Mouse (Mus musculus) ES-CJ7 (cell line): ENCODE measurements at regions not wholly inside any gene's neighbourhood (a gene's known extent, or its start where the extent isn't known, plus 50 kb on each side); places are given as distances from the start of the nearest gene placed in this dataset.

Source experiments
- DNase-seq: peaks from one replicate; pipeline ENCODE4 v3.0.0; 2011; ENCODE audit warnings: low read depth, low spot score

DNA sequence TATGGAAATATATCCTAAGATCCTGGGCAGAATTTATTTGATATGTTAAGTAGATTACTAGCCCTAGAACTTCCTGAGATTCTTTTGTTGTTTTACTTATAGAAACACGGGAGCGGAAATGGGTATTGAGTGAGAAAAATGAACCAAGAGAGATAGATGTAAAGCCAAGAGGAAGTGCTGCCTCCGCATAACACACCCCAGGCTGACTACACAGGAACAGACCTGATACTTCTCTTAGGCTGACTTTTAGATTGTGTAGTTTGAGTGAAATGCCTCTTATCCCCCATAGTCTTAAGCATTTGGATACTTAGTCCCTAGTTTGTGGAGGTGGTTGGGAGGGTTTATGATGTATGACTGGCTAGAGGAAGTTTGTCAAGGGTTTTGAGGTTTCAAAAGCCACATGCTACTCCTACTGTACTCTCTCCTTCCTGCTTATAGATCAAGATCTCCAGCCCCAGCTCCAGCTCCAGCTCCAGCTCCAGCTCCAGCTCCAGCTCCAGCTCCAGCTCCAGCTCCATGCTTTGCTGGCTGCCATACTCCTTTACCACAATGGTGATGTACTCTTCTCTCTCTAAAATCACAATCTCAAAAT, 210.0 kb upstream of the Nrp1 start:
- DNase-seq = no peak

DNA sequence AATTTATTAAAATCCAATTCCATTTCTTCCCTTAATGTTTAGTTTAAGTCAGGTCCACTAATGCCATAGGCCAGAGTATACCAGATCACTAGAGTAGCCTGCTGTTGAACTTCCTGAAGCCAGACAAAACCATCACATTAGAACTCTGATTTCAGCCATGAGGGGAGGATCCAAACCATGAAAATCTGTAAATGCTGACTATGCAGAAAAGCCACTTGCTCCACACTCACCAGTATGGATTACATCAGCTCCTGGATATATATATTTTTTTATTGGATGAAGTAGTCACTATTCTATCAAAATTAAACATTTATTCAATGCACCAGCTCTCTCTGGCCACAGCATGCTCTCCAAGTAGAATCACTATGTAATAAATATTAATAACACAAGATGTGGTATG, 202.8 kb upstream of the Nrp1 start:
- no peak for DNase-seq

DNA sequence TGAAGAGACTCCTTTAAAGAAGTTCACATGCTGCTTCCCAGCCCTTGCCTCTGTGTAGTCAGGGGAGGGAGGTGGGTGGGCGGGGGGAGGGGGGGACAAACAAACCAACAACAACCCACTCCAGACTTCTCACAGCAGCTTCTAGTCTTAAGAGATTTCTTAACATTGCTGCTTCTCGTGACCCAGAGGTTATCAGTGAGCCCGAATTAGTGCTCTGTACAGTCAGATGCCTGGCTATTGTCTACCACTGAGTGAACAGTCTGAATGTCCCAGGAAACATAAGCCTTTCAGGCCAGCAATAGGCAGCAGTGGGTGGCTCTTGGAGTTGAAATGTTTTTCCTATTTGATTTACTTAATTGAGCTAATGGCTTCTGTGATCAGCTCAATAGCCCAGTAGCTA, 202.2 kb upstream of the Nrp1 start:
- no peak for DNase-seq

DNA sequence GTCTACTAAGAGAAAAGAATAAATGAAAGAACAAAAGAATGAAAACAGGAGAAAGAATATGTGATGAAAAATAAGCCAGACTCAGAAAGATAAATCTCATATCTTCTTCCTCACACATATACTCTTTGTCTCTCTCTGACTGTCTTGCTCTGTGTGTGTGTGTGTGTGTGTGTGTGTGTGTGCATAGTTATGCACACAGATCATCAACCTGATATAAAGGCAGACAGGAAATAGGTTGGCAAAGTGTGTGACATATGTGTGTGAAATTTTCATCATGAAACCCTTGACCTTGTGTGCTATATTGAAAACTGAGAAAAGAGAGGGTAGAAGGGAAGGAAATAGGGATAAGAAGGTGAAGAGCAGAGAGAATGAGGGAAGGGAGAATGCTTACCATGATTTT, 195.5 kb upstream of the Nrp1 start:
- DNase-seq = no peak

DNA sequence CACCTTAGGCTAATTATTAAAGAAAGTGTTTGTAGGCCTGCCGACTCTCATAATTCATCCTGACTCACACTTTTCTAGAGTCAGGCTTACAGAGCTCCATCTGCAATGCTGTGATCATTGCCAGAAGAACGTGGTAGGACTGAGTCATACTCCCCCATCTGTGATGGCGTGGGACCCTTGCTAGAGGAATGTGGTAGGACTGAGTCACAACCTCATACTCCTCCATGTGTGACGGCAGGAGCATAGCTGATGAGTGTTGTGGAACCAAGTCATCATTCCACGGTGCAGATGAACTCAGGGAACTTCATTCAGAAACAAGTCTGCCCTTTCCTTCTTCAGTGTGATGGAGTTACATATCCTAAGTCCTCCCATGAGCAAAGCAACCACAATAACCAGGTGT, 193.4 kb upstream of the Nrp1 start:
- no peak for DNase-seq

DNA sequence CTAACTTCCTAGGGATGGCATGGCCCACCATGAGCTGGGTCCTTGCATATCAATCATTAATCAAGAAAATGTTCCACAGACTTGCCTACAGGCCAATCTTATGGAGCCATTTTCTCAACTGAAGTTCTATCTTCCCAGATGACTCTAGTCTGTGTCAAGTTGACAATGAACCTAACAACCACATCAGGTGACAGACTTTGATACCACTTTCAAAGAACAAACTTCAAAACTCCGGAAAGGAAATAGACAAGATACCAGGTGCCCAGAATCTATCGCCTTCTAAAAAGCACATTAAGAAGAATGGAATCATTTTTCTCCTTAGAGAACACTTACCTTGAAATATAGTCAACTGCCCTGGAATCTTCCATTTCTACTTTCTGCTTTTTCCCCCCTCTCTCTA, 192.8 kb upstream of the Nrp1 start:
- DNase-seq = no peak

DNA sequence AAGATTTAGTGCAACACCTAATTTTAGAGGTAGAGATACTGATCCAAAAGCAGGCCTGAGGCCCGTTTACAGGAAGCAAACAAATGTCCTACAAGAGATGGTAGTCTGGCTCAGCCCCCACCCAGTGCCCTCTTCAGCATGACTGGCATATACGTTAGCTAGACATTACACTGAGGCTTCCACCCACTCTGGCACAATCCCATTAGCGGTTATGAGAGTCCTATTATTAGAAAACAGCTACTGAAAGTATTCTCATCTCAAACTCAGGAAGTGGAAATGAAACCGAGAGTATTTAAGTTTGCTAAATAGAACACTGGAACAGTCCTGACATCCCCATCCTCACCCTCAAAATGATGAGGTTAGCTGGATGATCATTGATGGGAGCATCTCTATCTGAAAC, 192.3 kb upstream of the Nrp1 start:
- DNase-seq = no peak

DNA sequence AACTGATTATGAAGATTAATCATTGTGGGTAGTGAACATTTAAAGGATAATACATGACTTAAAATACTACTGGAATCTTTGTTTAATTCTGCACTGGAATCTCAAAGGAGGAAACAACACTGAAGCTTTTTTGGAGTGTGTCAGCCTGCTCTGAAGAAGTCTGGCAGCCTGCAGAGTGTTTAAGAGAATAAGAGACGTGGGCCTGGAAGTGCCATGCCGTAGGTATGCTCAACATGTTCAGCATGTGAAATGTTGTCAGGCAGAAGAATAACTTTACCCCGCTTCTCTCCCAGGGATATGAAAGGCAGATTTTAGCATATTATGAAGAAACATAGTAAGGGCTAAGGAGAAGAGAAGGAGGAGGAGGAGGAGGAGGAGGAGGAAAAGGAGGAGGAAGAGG, 189.6 kb upstream of the Nrp1 start:
- DNase-seq = no peak

DNA sequence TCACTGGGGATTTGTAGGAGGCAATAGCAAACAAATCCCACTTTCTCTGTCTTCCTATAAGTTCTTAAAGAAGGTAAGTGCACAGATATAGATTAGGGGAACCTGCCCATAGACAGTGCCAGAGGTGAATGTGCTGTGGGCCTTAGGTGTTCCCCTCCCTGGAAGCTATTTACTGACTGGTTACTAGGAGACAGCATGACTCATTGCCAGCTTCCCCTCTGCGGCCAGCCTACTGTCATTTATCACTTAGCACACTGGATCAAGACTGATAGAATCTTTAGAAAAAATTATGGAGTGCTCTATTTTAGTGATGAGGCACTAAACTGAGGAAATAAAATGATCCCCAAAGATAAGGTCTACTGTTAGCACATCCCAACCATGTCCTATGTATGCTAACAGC, 187.3 kb upstream of the Nrp1 start:
- DNase-seq = no peak

DNA sequence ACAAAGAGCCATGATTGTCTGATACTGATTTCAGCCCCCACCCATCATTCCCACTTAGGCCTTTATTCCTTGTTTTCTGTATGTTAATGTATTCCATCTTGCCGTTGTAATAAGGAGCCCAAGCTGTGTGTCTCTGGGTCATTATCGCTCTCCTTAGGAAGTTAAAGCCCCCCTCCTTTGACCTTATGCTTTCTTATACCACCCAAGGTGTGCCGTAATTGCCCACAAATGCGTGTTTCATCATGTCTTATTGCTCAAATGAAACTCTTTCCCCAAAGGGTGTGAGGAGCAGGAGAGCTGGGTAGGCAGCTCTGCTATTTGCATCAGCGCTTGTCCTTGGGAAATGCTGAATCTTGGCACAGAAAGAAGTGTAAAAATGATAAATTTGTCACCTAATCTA, 178.2 kb upstream of the Nrp1 start:
- no peak for DNase-seq

DNA sequence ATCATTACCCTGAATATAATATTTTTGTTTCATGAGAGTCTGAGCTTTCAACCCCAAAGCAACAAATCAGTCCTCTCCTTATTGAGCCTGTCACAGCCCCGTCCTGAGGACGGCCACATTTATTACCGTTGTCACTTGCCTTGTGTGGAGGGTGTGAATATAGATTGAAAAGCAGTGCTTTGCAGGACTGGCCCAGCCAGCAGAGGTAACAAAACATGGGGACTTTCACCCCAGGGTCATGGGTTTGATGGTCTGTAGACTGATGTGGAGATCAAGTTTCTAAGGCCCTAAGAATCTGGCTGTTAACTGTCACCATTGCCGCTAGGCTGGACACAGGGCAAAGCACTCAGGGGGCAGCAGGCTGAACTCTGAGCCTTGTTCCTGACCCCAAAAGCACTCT, 175.3 kb upstream of the Nrp1 start:
- DNase-seq = no peak

DNA sequence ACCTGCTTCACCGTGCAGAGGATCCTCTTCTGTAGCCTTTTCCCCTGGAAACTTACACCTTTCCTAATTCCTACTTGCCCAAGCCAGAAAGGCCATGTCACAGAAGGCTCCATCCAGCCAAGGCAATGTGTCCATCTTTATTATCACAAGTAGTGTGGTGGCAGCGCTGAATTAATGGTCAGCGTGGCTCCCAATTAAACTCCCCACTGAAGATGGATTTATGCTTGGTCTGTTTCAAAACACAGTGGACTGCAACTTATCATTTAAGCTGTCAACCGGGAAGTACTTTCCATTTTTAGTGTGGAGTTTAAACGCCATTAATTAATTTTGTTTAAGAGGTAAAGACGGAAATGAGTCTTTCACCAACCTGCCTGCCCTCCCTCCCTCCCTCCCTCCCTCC, 170.1 kb upstream of the Nrp1 start:
- DNase-seq = no peak

DNA sequence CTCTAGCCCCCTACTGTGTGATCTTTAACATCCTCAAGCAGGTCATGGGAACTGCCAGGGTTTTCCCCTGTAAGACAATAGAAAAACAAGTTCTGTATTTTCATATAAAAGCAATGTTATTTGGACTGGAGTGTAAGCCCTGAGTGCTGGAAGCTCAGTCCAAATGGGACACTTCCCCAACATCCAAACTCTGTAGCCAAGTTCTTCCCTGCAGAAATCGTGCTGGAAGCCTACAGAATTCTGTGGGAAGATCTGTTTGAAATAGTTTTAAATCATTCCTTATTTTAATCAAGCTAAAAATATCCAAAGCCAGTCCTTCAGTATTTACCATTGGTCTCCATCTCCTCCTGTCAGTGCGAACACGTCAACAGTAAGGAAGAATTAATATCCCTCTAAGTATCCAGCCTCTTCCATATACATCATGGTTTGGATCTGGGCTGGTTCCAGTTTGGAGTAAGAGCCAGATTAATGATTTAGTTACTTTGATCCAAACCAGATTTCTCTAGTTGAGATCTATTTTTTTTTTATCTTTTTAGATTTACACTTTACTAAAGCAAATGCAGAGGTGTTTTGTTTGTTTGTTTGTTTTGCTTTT, 165.0 kb upstream of the Nrp1 start:
- no peak for DNase-seq

DNA sequence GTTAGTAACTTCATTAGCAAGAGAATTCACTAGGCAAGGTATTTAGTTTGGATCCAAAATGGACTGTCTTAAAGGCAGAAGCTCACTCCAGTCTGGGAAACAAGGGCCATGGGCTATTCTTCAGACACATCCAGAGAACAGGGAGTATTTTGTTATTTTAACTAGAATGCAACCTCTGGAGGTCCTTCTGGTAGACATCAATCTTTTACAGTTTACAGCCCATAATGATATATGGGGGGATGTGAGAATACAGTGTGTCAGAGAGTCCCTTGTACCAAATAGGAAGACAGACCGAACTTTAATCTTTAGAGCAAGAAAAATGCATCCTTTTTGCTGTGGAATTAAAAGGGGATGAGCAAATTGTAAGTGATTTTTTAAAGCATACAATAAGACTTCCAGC, 157.6 kb upstream of the Nrp1 start:
- DNase-seq = no peak

DNA sequence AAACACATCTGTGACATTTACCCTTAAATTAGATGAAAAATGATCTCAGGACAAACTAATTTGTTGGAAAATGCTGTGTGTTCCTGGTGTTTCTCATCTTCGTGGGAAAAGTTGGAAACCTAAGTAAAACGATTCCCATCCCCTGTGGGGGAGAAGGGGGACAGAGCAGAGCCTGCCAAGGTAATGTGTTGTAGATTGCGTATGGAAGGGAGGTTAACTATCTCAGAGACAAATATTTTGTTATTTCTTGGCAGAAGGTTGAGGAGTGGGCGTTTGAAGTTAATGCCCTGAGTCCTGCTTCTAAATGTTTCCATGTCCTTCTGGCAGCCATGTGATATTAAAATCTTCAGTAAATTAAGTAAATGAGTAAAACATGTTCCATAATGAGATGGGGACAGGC, 156.8 kb upstream of the Nrp1 start:
- DNase-seq = no peak

DNA sequence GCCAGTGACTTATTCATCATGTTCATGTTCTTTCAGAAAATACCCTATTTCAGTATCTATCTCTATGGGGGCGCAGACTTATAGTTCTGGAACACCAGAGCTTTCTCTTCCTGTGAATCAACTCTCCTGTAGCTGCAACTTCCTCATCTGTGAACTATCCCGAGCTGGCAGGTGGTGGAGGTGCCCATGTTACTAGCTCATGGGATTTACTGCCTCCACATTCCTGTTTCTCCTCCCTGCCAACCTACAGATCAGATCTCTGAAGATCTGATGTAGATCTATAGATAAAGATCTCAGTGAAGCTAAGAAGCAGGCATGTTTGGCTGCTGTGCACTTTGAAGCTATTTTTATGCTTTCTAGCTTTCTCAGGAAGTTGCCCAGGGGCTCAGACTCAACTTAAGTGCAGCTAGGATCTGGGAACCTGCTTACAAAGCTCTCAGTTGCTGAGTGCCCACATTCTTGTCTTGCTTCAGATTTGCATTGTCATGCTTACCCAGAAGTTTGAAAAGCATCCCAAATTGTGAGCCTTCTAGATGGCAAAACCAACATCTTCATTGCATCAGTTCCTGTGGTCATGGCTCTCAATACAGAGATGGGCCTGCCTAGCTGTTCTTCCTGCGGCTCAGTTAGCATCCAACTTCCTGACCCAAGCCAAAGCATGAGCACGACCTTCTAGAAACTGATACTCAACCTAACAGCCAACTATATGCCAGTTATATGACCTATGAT, 156.1 kb upstream of the Nrp1 start:
- DNase-seq = no peak

DNA sequence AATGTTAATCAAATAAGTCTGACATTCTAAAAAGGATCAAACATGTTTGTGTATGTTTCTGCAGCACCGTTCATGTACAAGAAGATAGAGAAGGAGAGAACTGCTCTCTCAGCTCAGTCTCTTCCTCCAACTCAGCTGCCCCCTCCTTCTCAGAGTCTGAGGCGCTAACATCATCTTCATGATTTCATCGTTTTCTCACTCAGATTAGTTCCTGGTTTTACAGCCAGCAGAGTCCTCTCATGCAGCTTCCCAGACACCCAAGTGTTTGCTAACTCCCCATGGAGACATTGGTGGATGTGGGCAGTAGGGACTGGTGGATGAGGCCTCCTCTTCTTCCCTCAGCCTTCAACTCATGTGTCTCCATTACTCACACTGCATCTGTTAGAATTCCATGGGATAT, 153.6 kb upstream of the Nrp1 start:
- no peak for DNase-seq

DNA sequence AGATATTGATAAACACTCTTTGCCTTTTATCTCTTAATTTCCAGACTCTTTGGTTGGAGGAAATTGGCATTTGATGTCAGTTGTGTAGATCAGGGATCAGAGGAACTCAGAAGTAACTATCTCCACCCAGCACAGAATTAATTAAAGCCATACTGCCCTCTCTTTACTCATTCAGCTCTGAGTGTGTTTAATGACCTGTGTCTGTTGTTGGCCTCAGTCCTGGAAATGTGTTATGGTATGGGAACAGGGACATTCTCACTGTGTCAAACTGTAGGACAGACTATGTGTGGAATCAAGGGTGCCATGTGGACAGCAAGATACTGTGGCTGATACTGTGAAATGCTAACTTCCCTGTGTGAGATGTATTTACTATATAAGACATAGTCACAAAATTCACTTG, 151.3 kb upstream of the Nrp1 start:
- DNase-seq = no peak

DNA sequence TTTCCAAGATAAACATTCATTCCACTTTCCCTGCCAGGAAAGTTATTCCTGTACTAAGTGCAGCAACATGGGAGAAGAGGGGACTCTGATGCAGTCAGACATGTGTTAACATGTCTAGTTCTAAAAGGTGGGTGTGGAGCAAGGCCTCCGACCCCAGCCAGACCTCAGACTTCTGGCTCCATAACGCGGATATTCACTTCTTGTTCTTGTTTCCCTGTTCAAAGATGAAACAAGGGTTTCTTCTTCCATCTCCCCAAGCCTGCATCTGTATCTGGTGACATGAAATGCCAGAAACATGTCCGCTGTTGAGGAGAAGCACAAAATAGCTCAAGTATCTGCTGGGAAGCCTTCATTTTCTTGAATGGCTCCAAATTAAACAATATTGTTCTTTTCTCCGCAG, 147.6 kb upstream of the Nrp1 start:
- no peak for DNase-seq

DNA sequence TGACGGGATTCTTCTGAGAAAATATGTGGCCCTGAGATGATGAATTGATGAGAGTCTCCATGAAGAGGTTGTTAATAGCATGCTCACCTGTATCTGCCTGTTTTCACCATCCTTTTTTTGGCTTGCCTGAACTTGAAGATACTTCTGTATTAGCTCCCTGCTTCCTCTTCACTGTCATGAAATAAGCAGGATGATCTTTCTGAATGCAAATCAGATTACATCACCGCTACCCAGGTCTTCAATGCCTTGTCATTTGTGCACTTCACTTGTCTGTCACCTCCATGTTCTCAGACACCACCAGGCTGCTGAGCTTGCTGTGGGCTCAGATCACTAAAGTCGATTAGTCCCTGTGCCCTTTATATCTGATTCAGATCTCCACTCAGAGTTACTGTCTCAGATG, 146.2 kb upstream of the Nrp1 start:
- no peak for DNase-seq

DNA sequence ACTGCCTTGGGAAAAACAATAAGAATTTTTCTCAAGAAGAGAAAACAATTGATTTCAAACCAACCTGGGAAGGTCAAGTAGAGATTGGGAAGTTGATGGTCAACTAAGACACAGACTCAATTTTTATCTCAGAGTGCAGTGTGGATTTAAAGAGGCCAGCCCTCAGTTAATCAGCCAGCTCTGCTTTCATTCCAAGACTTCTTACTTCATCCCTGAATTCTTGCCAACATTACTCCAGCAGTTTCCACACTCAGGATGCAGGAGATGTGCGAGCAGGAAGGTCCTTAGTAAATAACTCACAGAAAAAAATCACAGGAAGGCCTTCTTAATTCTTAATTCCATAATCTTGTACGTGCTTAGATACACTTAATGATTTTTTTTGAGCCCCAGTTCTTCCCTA, 144.1 kb upstream of the Nrp1 start:
- DNase-seq = no peak

DNA sequence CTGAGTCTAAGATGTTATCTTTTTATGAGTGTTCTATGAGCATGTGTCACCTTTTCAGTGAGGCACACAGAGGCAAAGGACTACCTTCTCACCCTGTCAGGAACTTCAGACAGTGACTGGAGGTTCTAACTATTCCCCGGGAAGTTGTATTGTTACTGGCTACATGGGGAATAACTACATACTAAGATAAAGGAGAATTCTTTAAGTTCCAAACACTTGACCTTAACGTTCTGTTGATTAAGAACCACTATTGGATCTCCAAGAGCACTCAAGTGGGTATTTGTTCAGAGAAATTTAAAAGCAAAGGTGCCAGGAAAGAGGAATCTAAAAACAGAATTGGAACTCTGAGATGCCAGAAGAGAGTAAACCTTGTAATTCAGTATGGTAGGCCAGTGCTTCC, 139.5 kb upstream of the Nrp1 start:
- DNase-seq = no peak

DNA sequence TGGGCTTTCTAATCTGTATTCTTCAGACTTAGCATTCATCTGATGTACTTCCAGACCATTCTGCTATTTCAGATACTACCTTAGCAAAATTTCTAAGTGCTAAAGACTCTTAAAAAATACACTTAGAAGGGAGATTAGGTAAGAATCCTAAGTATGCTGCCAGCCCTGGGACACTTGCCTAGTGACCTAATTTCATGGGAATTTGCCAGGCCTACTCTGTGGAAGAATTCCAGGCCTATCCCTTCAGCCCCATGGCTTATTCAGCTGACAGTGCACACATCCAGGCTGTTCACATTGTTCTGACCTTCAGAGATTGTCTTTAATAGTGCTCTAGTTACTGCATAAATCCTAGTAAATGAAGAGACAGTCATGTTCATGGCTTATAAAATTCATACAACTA, 138.9 kb upstream of the Nrp1 start:
- DNase-seq = no peak

DNA sequence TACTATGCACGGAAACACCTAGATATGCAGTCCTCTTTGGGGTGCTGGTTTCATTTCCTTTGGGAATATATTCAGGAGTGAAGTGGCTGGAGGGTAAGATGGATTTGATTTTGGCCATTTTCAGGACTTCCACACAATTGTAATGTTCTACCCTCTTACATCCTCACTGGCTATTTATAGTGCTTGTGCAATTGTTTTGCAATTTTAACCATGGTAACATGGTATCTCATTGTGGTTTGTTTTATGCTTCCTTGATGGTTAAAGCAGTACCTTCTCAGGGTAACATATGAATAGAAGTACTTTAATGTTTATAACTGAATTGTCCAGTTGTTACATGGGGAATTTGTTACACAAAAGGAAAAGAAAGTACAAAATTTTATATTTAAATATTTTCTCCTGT, 135.3 kb upstream of the Nrp1 start:
- no peak for DNase-seq
